Mouse (Mus musculus) intestine, embryonic 16.5 days (tissue): ENCODE measurements around the gene Tekt3. TPM values are rescaled to one million over a fixed set of nuclear protein-coding genes. Genes with fewer than 3 reads are reported as not detected.

Source experiments
- ATAC-seq: fragments of 200-750 bp; cut with Nextera tagmentation; 2 replicates; pipeline ENCODE4 v1.8.0; 2017; ENCODE audit warnings: moderate TSS enrichment, moderate library complexity
- H3K27ac ChIP-seq: fragments of 300-500 bp; sonication (generic); 2 replicates; pipeline ENCODE4 v1.5.1; 2014; ENCODE audit warnings: mild to moderate bottlenecking, low read length
- H3K27me3 ChIP-seq: fragments of 300-500 bp; sonication (generic); replicated peaks from 2 replicates; pipeline ENCODE4 v1.6.1; 2014; ENCODE audit warnings: low read length, control low read depth, mixed read lengths; ENCODE audit not compliant: control insufficient read depth, insufficient read depth
- H3K36me3 ChIP-seq: fragments of 300-500 bp; sonication (generic); 2 replicates; pipeline ENCODE4 v1.6.1; 2014; ENCODE audit warnings: low read length, control low read depth; ENCODE audit not compliant: control insufficient read depth, insufficient read depth
- H3K4me1 ChIP-seq: fragments of 300-500 bp; sonication (generic); 2 replicates; pipeline ENCODE4 v1.6.1; 2014; ENCODE audit warnings: low read length, control low read depth, mixed read lengths; ENCODE audit not compliant: control insufficient read depth, insufficient read depth
- H3K4me2 ChIP-seq: fragments of 300-500 bp; sonication (generic); 2 replicates; pipeline ENCODE4 v1.6.1; 2014; ENCODE audit warnings: low read depth, low read length, control low read depth
- H3K4me3 ChIP-seq: fragments of 300-500 bp; sonication (generic); 2 replicates; pipeline ENCODE4 v1.5.1; 2014; ENCODE audit warnings: mild to moderate bottlenecking, low read length
- H3K9ac ChIP-seq: fragments of 300-500 bp; sonication (generic); 2 replicates; pipeline ENCODE4 v1.6.1; 2014; ENCODE audit warnings: low read depth, low read length
- H3K9me3 ChIP-seq: fragments of 300-500 bp; sonication (generic); 2 replicates; pipeline ENCODE4 v1.6.1; 2016; ENCODE audit warnings: low read length, control low read depth; ENCODE audit not compliant: control insufficient read depth
- WGBS: fragments of 180-500 bp; shearing (Covaris S2); extraction: QIAGEN DNeasy Blood & Tissue Kit; methylation state at CpG from one replicate; pipeline ENCODE4 v1.1.7; 2014; 5-methylcytosine and 5-hydroxymethylcytosine counted together
- polyA plus RNA-seq: library from polyadenylated mRNA; unstranded; fragments of >200 nt; fragmentation: Nextera tagmentation; extraction: Ambion mirVana; gene quantifications from 2 replicates; pipeline ENCODE4 v1.2.1, GENCODE M21; 2015

Tekt3 gene
- polyA plus RNA-seq, 1 experiment from 2014 or later, result not detected

DNA sequence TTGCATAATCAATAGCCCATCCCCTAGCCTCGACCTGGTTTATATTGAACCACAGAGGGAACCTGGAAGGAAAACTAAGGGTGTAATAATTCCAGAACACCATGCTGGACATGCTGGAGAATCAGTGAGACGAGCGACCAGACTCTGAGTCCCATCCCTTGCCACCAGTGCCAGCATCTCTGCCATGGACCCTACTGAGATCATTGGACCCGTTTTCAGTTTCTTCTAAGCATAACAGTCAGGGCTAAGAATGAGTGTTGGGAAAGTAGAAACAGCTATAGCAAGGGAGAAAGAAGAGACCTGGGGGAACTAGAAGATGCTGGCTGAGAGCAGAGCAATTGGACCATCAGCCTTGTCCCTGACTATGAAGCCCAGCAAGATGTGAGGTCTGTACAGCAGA is 66.1 kb downstream of the Tekt3 start:
- no peaks in the 10 kb centered on the region for H3K36me3 ChIP-seq
- no peak overlapping the region for H3K4me2 ChIP-seq
- no peaks in the 10 kb centered on the region for H3K9me3 ChIP-seq
- WGBS, result 83% methylated on average over 4 of the region's 4 CpGs
- H3K4me1 ChIP-seq, result peaks cover 35% of the 10 kb centered on the region
- no peak overlapping the region for H3K9ac ChIP-seq
- no peak overlapping the region for H3K27ac ChIP-seq
- H3K4me3 ChIP-seq, result no peak overlapping the region
- ATAC-seq, result no peak
- H3K27me3 ChIP-seq, result peaks cover 18% of the 10 kb centered on the region

DNA sequence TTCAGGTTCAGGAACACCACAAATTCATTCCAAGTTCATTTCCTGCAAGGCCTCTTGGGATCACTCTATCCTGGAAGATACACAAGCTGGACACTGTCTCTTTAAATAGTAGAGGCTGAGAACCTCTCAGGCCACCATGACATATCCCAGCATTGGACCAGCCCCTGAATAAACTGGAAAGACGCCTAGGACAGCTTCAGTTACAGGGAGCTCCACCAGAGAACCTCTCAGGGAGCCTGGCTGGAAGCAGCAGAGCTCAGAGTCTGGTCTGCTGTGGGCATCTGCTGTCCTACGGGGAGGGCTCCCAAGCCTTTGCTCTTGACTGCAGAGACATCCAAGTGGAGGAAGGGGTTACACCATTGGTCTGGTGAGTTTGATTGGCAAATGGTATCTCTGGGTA is 67.3 kb downstream of the Tekt3 start, which contains the start of gene Pmp22:
Gene Pmp22, plus strand, starts transcription at position 199 of the 400 bp plus-strand sequence.
- Histone ChIP-seq H3K9me3 (no peaks in the 10 kb centered on the region), H3K4me3 (peak within 1 kb of the TSS; percentile 17), H3K27me3 (peaks cover 24% of the 10 kb centered on the region), H3K4me2 (peak within 1 kb of the TSS; percentile 19; the same call in 1 of the 2 replicates), H3K4me1 (peaks cover 37% of the 10 kb centered on the region), H3K9ac (no peak within 1 kb of the TSS), H3K36me3 (no peaks in the 10 kb centered on the region), H3K27ac (no peak within 1 kb of the TSS)
- WGBS, result 48% methylated on average over 2 of the region's 2 CpGs
- ATAC-seq, result no peak

DNA sequence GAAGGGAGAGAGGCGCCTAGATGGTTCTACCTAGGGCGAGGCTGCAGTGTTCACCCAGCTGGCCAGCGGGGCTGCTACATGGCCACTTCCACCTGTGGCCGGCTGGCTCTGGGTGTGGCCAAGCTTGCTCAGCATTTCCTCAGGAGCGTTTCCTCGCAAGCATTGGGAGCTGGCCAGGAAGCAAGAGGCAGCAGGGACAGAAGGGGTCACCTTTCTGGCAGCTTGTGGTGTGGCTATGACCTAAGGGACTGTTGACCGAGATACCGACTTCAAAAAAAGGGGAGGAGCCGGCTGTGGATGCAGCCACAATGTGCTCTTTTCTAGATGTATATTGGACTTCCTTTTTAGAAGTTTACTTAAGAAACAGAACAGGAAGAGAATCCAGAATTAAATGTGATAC is 67.9 kb downstream of the Tekt3 start:
- Histone ChIP-seq H3K9ac (no peak overlapping the region), H3K4me3 (peak overlapping the region; percentile 6), H3K4me1 (peaks cover 34% of the 10 kb centered on the region), H3K27me3 (peaks cover 24% of the 10 kb centered on the region), H3K27ac (no peak overlapping the region), H3K36me3 (no peaks in the 10 kb centered on the region), H3K9me3 (no peaks in the 10 kb centered on the region), H3K4me2 (peak overlapping the region; percentile 19; the same call in 1 of the 2 replicates)
- 28% methylated on average over 9 of the region's 9 CpGs for WGBS
- ATAC-seq, result no peak

DNA sequence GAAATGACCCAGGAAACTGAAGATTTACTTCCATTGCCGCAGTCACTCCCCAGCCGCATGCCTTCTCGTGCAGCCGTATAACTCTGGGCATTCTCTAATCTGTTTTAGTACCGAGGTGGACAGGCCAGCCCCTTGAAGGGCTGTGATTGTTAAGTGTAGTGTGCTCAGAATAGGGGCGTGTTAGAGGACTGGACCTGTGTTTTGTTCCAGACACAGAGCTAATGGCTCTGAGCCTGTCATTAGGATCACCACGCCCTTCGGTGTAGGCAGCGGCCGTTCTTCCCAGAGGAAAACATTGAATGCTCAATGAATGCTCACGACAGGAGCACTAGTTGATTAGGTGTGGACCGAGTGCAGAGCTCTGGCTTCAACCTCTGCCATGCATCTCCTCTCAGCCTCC is 68.4 kb downstream of the Tekt3 start:
- no peak for ATAC-seq
- Histone ChIP-seq H3K27me3 (peaks cover 24% of the 10 kb centered on the region), H3K36me3 (no peaks in the 10 kb centered on the region), H3K27ac (no peak overlapping the region), H3K4me2 (0 out of 2 replicates have a peak overlapping the region, but pooled peaks have one; percentile 2), H3K9ac (no peak overlapping the region), H3K4me1 (peaks cover 34% of the 10 kb centered on the region), H3K9me3 (no peaks in the 10 kb centered on the region), H3K4me3 (0 out of 2 replicates have a peak overlapping the region, but pooled peaks have one; percentile 17)
- WGBS, result 33% methylated on average over 12 of the region's 12 CpGs

DNA sequence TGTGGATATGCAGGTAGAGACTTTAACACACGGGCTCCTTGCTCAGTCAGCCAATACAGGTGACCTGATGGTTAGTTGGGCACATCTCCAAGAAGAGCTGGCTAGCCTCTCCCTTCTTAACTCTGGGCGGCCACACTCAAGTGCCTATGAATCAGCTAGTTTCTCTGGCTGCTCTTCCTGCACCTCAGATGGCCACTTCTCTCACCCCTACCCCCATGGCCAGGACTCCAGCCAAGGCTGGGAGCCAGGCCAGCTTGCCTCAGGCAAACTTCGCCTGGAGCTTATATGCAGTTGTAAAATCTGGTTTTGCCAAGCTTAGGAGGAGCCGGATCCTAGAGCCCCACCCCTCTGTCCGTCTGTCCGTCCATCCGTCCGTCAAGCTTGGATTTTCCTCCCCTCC is 69.0 kb downstream of the Tekt3 start:
- Histone ChIP-seq H3K9ac (no peak overlapping the region), H3K4me3 (peak overlapping the region; percentile 61), H3K4me2 (peak overlapping the region; percentile 63), H3K27ac (peak overlapping the region; percentile 96; the same call in 1 of the 2 replicates), H3K4me1 (peaks cover 39% of the 10 kb centered on the region), H3K36me3 (no peaks in the 10 kb centered on the region), H3K9me3 (no peaks in the 10 kb centered on the region), H3K27me3 (peaks cover 24% of the 10 kb centered on the region)
- ATAC-seq, result no peak
- WGBS, result 47% methylated on average over 8 of the region's 8 CpGs

DNA sequence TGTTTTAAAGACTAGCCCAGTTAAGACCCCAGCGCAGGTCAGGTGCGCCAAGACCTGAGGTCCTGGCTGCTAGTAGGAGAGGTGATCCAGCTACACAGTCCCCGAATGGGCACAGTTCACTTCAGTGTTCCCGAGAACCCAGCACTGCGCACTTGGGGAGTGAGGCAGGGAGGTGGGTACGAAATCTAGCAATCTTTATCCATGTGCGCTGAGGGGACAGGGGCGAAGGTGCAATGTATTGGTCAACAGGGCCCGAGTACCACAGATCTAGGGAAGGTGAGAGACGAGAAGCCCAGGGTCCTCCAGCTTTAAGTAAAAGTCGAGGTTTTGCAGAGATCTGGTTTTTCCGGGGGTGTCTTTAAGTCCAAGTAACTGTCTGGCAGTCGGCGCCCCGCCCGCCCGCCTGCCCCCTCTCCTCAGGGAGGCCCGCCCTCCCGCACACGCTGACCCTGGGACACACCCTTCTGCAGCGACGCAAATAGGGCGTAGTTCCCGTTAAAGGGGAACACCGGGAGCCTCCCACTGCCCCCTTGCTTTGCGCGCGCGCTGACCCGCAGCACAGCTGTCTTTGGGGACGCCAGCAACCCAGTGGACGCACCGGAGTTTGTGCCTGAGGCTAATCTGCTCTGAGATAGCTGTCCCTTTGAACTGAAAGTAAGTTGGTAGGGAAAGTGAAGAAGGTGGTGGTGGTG is 69.7 kb downstream of the Tekt3 start:
- peak overlapping the region; percentile 61 for H3K4me3 ChIP-seq
- no peaks in the 10 kb centered on the region for H3K9me3 ChIP-seq
- H3K27me3 ChIP-seq, result peaks cover 24% of the 10 kb centered on the region
- ATAC-seq, result peak; percentile 47; the same call in 1 of the 2 replicates
- H3K27ac ChIP-seq, result peak overlapping the region; percentile 96
- peak overlapping the region; percentile 85 for H3K9ac ChIP-seq
- 5% methylated on average over 33 of the region's 33 CpGs for WGBS
- no peaks in the 10 kb centered on the region for H3K36me3 ChIP-seq
- H3K4me2 ChIP-seq, result peak overlapping the region; percentile 63
- peaks cover 36% of the 10 kb centered on the region for H3K4me1 ChIP-seq

DNA sequence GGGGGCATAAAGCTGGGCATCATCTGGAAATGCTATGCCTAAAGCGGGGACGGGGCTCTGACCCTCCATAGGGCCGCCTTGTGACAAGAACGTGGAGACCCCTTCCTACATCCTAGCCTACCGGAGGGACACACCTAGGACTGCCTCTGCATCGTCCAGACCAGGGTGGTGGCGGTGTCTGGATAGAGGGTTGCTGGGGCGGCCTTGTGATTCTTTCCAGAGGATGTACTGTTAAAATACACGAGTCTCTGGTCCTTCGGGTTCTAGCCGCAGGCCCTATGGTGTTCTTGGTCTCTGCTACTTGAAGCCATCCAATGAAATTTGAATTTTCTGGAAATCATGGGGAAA is 70.2 kb downstream of the Tekt3 start:
- Histone ChIP-seq H3K4me1 (peaks cover 35% of the 10 kb centered on the region), H3K27ac (peak overlapping the region; percentile 96), H3K27me3 (peaks cover 24% of the 10 kb centered on the region), H3K36me3 (peaks cover under 1% of the 10 kb centered on the region; the same call in 1 of the 2 replicates), H3K4me2 (peak overlapping the region; percentile 63), H3K4me3 (peak overlapping the region; percentile 61), H3K9ac (peak overlapping the region; percentile 85), H3K9me3 (no peaks in the 10 kb centered on the region)
- ATAC-seq, result no peak
- 7% methylated on average over 11 of the region's 11 CpGs for WGBS

DNA sequence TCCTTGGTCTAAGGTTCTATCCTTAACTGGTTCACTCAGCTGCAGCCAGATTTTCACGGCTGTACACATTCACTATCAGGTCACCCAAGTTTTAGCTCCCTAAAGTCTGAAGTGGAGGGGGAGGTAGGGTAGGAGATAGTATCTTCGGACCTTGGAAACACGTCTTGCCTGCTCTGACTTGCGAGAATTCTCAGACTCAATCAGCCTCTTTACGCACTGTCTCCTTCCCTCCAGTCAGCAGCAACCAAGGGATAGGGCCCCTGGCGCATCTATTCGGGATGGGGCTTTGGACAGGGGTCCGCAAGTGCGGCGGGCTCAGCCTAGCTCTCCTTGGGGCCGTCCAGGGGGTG is 70.7 kb downstream of the Tekt3 start:
- no peak for ATAC-seq
- peak overlapping the region; percentile 85 for H3K9ac ChIP-seq
- H3K9me3 ChIP-seq, result no peaks in the 10 kb centered on the region
- peak overlapping the region; percentile 61 for H3K4me3 ChIP-seq
- peaks cover 3% of the 10 kb centered on the region; the same call in 1 of the 2 replicates for H3K36me3 ChIP-seq
- peak overlapping the region; percentile 96 for H3K27ac ChIP-seq
- H3K4me2 ChIP-seq, result peak overlapping the region; percentile 63
- peaks cover 24% of the 10 kb centered on the region for H3K27me3 ChIP-seq
- WGBS, result under 1% methylated on average over 11 of the region's 11 CpGs
- H3K4me1 ChIP-seq, result peaks cover 35% of the 10 kb centered on the region

DNA sequence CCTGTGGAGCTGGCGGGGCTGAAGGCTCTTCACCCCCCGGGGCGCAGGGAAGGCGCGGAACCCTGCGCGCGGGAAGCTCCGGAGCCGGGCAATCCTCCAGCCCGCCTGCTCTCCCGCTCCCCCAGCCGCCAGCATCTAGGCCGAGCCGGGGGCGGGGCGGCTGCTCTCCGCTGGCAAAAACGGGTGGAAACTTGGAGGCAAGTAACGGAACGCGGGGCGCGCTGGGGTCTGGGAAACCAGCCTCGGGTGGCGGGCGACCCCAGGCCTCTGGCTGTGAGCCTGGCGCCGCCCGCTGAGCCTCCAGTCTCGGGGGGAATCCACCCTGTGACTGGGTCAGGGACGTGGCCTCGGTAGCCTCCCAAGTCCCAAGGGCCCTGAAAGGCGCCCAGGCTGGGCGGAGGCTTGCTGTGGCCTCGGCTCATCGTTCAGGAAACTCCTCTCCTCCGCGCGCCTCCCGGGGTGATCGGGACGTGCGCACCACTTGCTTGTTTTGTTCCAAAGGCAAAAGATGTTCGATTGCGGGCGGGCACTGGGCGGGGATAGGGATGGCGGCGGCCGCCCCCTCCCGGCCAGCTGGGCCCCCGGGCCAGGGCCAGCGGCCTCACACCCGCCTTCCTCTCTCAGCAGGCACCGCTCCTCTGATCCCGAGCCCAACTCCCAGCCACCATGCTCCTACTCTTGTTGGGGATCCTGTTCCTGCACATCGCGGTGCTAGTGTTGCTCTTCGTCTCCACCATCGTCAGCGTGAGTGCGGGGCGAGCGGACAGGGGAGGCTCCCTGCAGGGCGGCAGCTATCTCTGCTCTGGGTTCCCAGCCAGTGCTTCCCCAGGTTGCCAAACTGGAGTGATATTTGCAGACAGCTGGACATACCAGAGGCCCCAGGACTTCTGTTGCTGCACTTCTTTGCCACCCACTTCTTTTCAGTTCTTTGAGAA is 71.3 kb downstream of the Tekt3 start:
- ATAC-seq, result peak; percentile 70
- Histone ChIP-seq H3K27me3 (peaks cover 24% of the 10 kb centered on the region), H3K9ac (peak overlapping the region; percentile 85), H3K4me3 (peak overlapping the region; percentile 61), H3K27ac (peak overlapping the region; percentile 96), H3K9me3 (no peaks in the 10 kb centered on the region), H3K4me1 (peaks cover 33% of the 10 kb centered on the region), H3K36me3 (peaks cover 3% of the 10 kb centered on the region; the same call in 1 of the 2 replicates), H3K4me2 (peak overlapping the region; percentile 63)
- WGBS, result under 1% methylated on average over 66 of the region's 66 CpGs
